Mouse (Mus musculus) heart, embryonic 13.5 days (tissue): ENCODE measurements around the gene Nckap5l. TPM values are rescaled to one million over a fixed set of nuclear protein-coding genes. Genes with fewer than 3 reads are reported as not detected.
A peak's percentile ranks its signal among the peaks of the same experiment; 100 is the strongest.
"Not testable (repeated sequence)": the region's sequence is repeated elsewhere in the genome, so short reads cannot be mapped to it uniquely, and the experiment has no call there.

Experiments used
- ATAC-seq: fragments of 200-750 bp; cut with Nextera tagmentation; 2 replicates; pipeline ENCODE4 v1.8.0; 2017; ENCODE audit warnings: moderate TSS enrichment; ENCODE audit not compliant: insufficient number of reproducible peaks, low FRiP score, low TSS enrichment; ENCODE audit errors: extremely low read depth
- H3K27ac ChIP-seq: fragments of 300-500 bp; sonication (generic); replicated peaks from 2 replicates; pipeline ENCODE4 v1.5.1; 2015; ENCODE audit warnings: moderate library complexity, mild to moderate bottlenecking, inconsistent platforms
- H3K27me3 ChIP-seq: fragments of 300-500 bp; sonication (generic); replicated peaks from 2 replicates; pipeline ENCODE4 v1.6.1; 2015; ENCODE audit warnings: mild to moderate bottlenecking, inconsistent platforms
- H3K36me3 ChIP-seq: fragments of 300-500 bp; sonication (generic); 2 replicates; pipeline ENCODE4 v1.6.1; 2015; ENCODE audit warnings: mild to moderate bottlenecking, inconsistent platforms
- H3K4me1 ChIP-seq: fragments of 300-500 bp; sonication (generic); 2 replicates; pipeline ENCODE4 v1.6.1; 2015; ENCODE audit warnings: inconsistent platforms
- H3K4me2 ChIP-seq: fragments of 300-500 bp; sonication (generic); 2 replicates; pipeline ENCODE4 v1.6.1; 2015; ENCODE audit warnings: inconsistent platforms, mild to moderate bottlenecking, moderate library complexity
- H3K4me3 ChIP-seq: fragments of 300-500 bp; sonication (generic); 2 replicates; pipeline ENCODE4 v1.5.1; 2015; ENCODE audit warnings: moderate library complexity, mild to moderate bottlenecking, inconsistent platforms
- H3K9ac ChIP-seq: fragments of 300-500 bp; sonication (generic); 2 replicates; pipeline ENCODE4 v1.6.1; 2015; ENCODE audit warnings: inconsistent platforms, mild to moderate bottlenecking, moderate library complexity
- H3K9me3 ChIP-seq: fragments of 300-500 bp; sonication (generic); 2 replicates; pipeline ENCODE4 v1.6.1; 2016; ENCODE audit warnings: inconsistent platforms
- WGBS: fragments of 180-500 bp; shearing (Covaris S2); methylation state at CpG from one replicate; pipeline ENCODE4 v1.1.7; 2015; ENCODE audit warnings: mixed read lengths; 5-methylcytosine and 5-hydroxymethylcytosine counted together
- polyA plus RNA-seq: library from polyadenylated mRNA; unstranded; fragments of >200 nt; fragmentation: Nextera tagmentation; extraction: Ambion mirVana; gene quantifications from 2 replicates; pipeline ENCODE4 v1.2.1, GENCODE M21; 2015

Gene Nckap5l
- polyA plus RNA-seq, 1 experiment from 2014 or later: 7.7 TPM

- ATAC-seq: peak; percentile 98
- Histone ChIP-seq H3K4me2 (peak within 1 kb of the TSS; percentile 97), H3K9me3 (no peaks in the 10 kb centered on the region), H3K4me1 (peaks cover 46% of the 10 kb centered on the region), H3K27ac (peak within 1 kb of the TSS; percentile 93), H3K4me3 (peak within 1 kb of the TSS; percentile 92), H3K36me3 (no peaks in the 10 kb centered on the region), H3K9ac (peak within 1 kb of the TSS; percentile 96), H3K27me3 (no peaks in the 10 kb centered on the region)
- WGBS: under 1% methylated on average over 51 of the region's 51 CpGs
Measured at GRCm38 (mm10) chr15:99392486-99393385, 64.8 kb downstream of the Nckap5l start, which contains the start of gene Tmbim6. Gene Tmbim6 (plus strand): TSS chr15:99392882.

- whole genome bisulfite sequencing: 86% methylated on average over 6 of the region's 6 CpGs
- peak overlapping the region; percentile 92 for H3K4me3 ChIP-seq
- no peaks in the 10 kb centered on the region for H3K9me3 ChIP-seq
- peak overlapping the region; percentile 58 for H3K27ac ChIP-seq
- no peaks in the 10 kb centered on the region for H3K36me3 ChIP-seq
- H3K27me3 ChIP-seq: no peaks in the 10 kb centered on the region
- ATAC-seq: no peak
- peaks cover 39% of the 10 kb centered on the region for H3K4me1 ChIP-seq
- H3K4me2 ChIP-seq: peak overlapping the region; percentile 74
- H3K9ac ChIP-seq: peak overlapping the region; percentile 77
Measured at GRCm38 (mm10) chr15:99391975-99392374, 65.6 kb downstream of the Nckap5l start.

GRCm38 (mm10) chr15:99390472-99391401, 66.8 kb downstream of the Nckap5l start:
- Histone ChIP-seq H3K4me1 (peaks cover 26% of the 10 kb centered on the region), H3K27me3 (no peaks in the 10 kb centered on the region), H3K4me2 (no peak overlapping the region), H3K27ac (no peak overlapping the region), H3K9ac (no peak overlapping the region), H3K9me3 (no peaks in the 10 kb centered on the region), H3K4me3 (no peak overlapping the region), H3K36me3 (no peaks in the 10 kb centered on the region)
- ATAC-seq: no peak
- whole genome bisulfite sequencing: 36% methylated on average over 7 of the region's 7 CpGs

GRCm38 (mm10) chr15:99387976-99388375, 69.6 kb downstream of the Nckap5l start:
- no peak overlapping the region for H3K4me3 ChIP-seq
- no peaks in the 10 kb centered on the region for H3K27me3 ChIP-seq
- ATAC-seq: no peak
- H3K4me2 ChIP-seq: no peak overlapping the region
- H3K36me3 ChIP-seq: no peaks in the 10 kb centered on the region
- H3K9me3 ChIP-seq: no peaks in the 10 kb centered on the region
- no peak overlapping the region for H3K9ac ChIP-seq
- no peak overlapping the region for H3K27ac ChIP-seq
- 69% methylated on average over 4 of the region's 4 CpGs for WGBS
- peaks cover 5% of the 10 kb centered on the region for H3K4me1 ChIP-seq

- Histone ChIP-seq H3K4me2 (no peak overlapping the region), H3K27me3 (no peaks in the 10 kb centered on the region), H3K36me3 (no peaks in the 10 kb centered on the region), H3K27ac (no peak overlapping the region), H3K4me1 (no peaks in the 10 kb centered on the region; the same call in none of the 2 replicates), H3K4me3 (no peak overlapping the region), H3K9me3 (no peaks in the 10 kb centered on the region), H3K9ac (no peak overlapping the region)
- ATAC-seq: no peak
- 72% methylated on average over 3 of the region's 3 CpGs for WGBS
Measured at GRCm38 (mm10) chr15:99386796-99387195, 70.8 kb downstream of the Nckap5l start.

- not testable (repeated sequence) for H3K36me3 ChIP-seq, H3K9me3 ChIP-seq, H3K27me3 ChIP-seq, H3K9ac ChIP-seq, H3K4me3 ChIP-seq, ATAC-seq, H3K4me2 ChIP-seq, H3K27ac ChIP-seq, H3K4me1 ChIP-seq
- WGBS: 60% methylated on average over 3 of the region's 3 CpGs
Measured at GRCm38 (mm10) chr15:99386110-99386509, 71.4 kb downstream of the Nckap5l start.

- Histone ChIP-seq H3K4me2 (no peak overlapping the region), H3K9me3 (no peaks in the 10 kb centered on the region), H3K36me3 (no peaks in the 10 kb centered on the region), H3K27me3 (no peaks in the 10 kb centered on the region), H3K27ac (no peak overlapping the region), H3K4me1 (no peaks in the 10 kb centered on the region; the same call in 1 of the 2 replicates), H3K9ac (no peak overlapping the region), H3K4me3 (no peak overlapping the region)
- 60% methylated on average over 6 of the region's 6 CpGs for WGBS
- no peak for ATAC-seq
Measured at GRCm38 (mm10) chr15:99384071-99384470, 73.5 kb downstream of the Nckap5l start.

- no peak overlapping the region for H3K4me3 ChIP-seq
- no peak overlapping the region for H3K27ac ChIP-seq
- no peaks in the 10 kb centered on the region; the same call in 1 of the 2 replicates for H3K4me1 ChIP-seq
- no peak overlapping the region for H3K4me2 ChIP-seq
- H3K27me3 ChIP-seq: no peaks in the 10 kb centered on the region
- H3K9ac ChIP-seq: no peak overlapping the region
- peaks cover 3% of the 10 kb centered on the region; the same call in 1 of the 2 replicates for H3K9me3 ChIP-seq
- H3K36me3 ChIP-seq: no peaks in the 10 kb centered on the region
- ATAC-seq: no peak
Measured at GRCm38 (mm10) chr15:99382893-99383292, 74.7 kb downstream of the Nckap5l start.

GRCm38 (mm10) chr15:99376240-99376639, 81.3 kb downstream of the Nckap5l start:
- H3K4me3 ChIP-seq: no peak overlapping the region
- ATAC-seq: no peak
- peaks cover 3% of the 10 kb centered on the region; the same call in 1 of the 2 replicates for H3K27me3 ChIP-seq
- 84% methylated on average over 5 of the region's 5 CpGs for WGBS
- H3K4me1 ChIP-seq: no peaks in the 10 kb centered on the region
- H3K9me3 ChIP-seq: peaks cover 3% of the 10 kb centered on the region; the same call in 1 of the 2 replicates
- H3K4me2 ChIP-seq: no peak overlapping the region
- H3K36me3 ChIP-seq: no peaks in the 10 kb centered on the region
- no peak overlapping the region for H3K27ac ChIP-seq
- H3K9ac ChIP-seq: no peak overlapping the region

GRCm38 (mm10) chr15:99375581-99375980, 82.0 kb downstream of the Nckap5l start:
- Histone ChIP-seq H3K4me3 (no peak overlapping the region), H3K36me3 (no peaks in the 10 kb centered on the region), H3K27me3 (peaks cover 3% of the 10 kb centered on the region; the same call in 1 of the 2 replicates), H3K4me2 (no peak overlapping the region), H3K27ac (no peak overlapping the region), H3K9me3 (peaks cover 3% of the 10 kb centered on the region; the same call in 1 of the 2 replicates), H3K4me1 (peaks cover 1% of the 10 kb centered on the region; the same call in 1 of the 2 replicates), H3K9ac (no peak overlapping the region)
- ATAC-seq: no peak
- 73% methylated on average over 3 of the region's 3 CpGs for WGBS

- 84% methylated on average over 5 of the region's 5 CpGs for WGBS
- no peaks in the 10 kb centered on the region for H3K36me3 ChIP-seq
- ATAC-seq: no peak
- H3K4me3 ChIP-seq: no peak overlapping the region
- H3K9me3 ChIP-seq: peaks cover 3% of the 10 kb centered on the region; the same call in 1 of the 2 replicates
- no peak overlapping the region for H3K27ac ChIP-seq
- H3K4me2 ChIP-seq: no peak overlapping the region
- H3K9ac ChIP-seq: no peak overlapping the region
- H3K4me1 ChIP-seq: peaks cover 2% of the 10 kb centered on the region; the same call in 1 of the 2 replicates
- H3K27me3 ChIP-seq: peaks cover 3% of the 10 kb centered on the region; the same call in 1 of the 2 replicates
Measured at GRCm38 (mm10) chr15:99375036-99375435, 82.5 kb downstream of the Nckap5l start.
